In genomic region chr19:8682996-8683395, GRCm38 (mm10) we compare ENCODE assay signal across 8 mouse cellular contexts. TPM values are rescaled to one million over a fixed set of nuclear protein-coding genes. Genes with fewer than 3 reads are reported as not detected.
DNase-seq lines count a peak whose midpoint lies in the region; ATAC-seq lines count a peak whose summit lies in the region.

No protein-coding gene starts in this region.

- ATAC-seq in forebrain, embryonic 13.5 days, result peak; percentile 82
- ATAC-seq in hindbrain, embryonic 12.5 days (ENCODE audit: low FRiP score), result peak; percentile 56

- WGBS in forebrain, embryonic 13.5 days, result 0% methylated on average over 3 of the region's 3 CpGs
- WGBS in hindbrain, embryonic 12.5 days, result 0% methylated on average over 3 of the region's 3 CpGs

- H3K4me2 ChIP-seq in forebrain, embryonic 13.5 days, result no peak overlapping the region
- no peak overlapping the region for H3K4me2 ChIP-seq in hindbrain, embryonic 12.5 days (replicated peaks)

- no peaks in the 10 kb centered on the region for H3K27me3 ChIP-seq in forebrain, embryonic 13.5 days
- H3K27me3 ChIP-seq in hindbrain, embryonic 12.5 days, result 0 out of 2 replicates have a peak, but pooled peaks cover 2% of the 10 kb centered on the region

- no peak overlapping the region for H3K27ac ChIP-seq in forebrain, embryonic 13.5 days
- H3K27ac ChIP-seq in hindbrain, embryonic 12.5 days, result no peak overlapping the region

- no peaks in the 10 kb centered on the region for H3K9me3 ChIP-seq in forebrain, embryonic 13.5 days (replicated peaks)
- H3K9me3 ChIP-seq in hindbrain, embryonic 12.5 days (replicated peaks), result no peaks in the 10 kb centered on the region

- no peak overlapping the region for H3K4me3 ChIP-seq in forebrain, embryonic 13.5 days
- no peak overlapping the region for H3K4me3 ChIP-seq in hindbrain, embryonic 12.5 days

- H3K36me3 ChIP-seq in forebrain, embryonic 13.5 days (ENCODE audit: poor library complexity, severe bottlenecking), result no peaks in the 10 kb centered on the region
- H3K36me3 ChIP-seq in hindbrain, embryonic 12.5 days, result no peaks in the 10 kb centered on the region

- DNase-seq in MN1 (ENCODE audit: low spot score), result peak; percentile 61
- peak; percentile 87 for DNase-seq in c-Kit-positive CD71-negative TER-119-negative erythroid progenitor cells, embryonic 14.5 days (ENCODE audit: low read depth)
- DNase-seq in layer of hippocampus, postnatal 10 days (ENCODE audit: low spot score in 2 of 2), result peak; percentile 84 to 85
- peak; percentile 87 for DNase-seq in lung, postnatal 14 days
- DNase-seq in retina, postnatal 1 day, result peak; percentile 93
- peak; percentile 76 for DNase-seq in yolk sac, embryonic 10.5 days (ENCODE audit: low spot score)

- H3K9ac ChIP-seq in forebrain, embryonic 13.5 days, result no peak overlapping the region
- no peak overlapping the region for H3K9ac ChIP-seq in hindbrain, embryonic 12.5 days

- H3K4me1 ChIP-seq in forebrain, embryonic 13.5 days, result no peaks in the 10 kb centered on the region
- peaks cover 6% of the 10 kb centered on the region; the same call in 1 of the 2 replicates for H3K4me1 ChIP-seq in hindbrain, embryonic 12.5 days

RNA-seq across cellular contexts. Expression of gene Chrm1, which starts 19.4 kb away (rescaled TPM):
- 0.94 and 1.3 TPM in 2 replicates for polyA plus RNA-seq in forebrain, embryonic 13.5 days (2015; fragmentation: Nextera tagmentation; extraction: Ambion mirVana)
- polyA plus RNA-seq in hindbrain, embryonic 12.5 days (2016; fragmentation: Nextera tagmentation; extraction: Ambion mirVana), result 0.61 and 0.94 TPM in 2 replicates
- total RNA-seq in layer of hippocampus, postnatal 10 days (2021), result 100 to 1,000 TPM; 117 to 125 TPM

RNA-seq across cellular contexts. Expression of gene Slc3a2, which starts 40.2 kb away (rescaled TPM):
- polyA plus RNA-seq in forebrain, embryonic 13.5 days (2015; fragmentation: Nextera tagmentation; extraction: Ambion mirVana), result 135 and 143 TPM in 2 replicates
- polyA plus RNA-seq in hindbrain, embryonic 12.5 days (2016; fragmentation: Nextera tagmentation; extraction: Ambion mirVana), result 126 and 127 TPM in 2 replicates
- 100 to 1,000 TPM; 198 to 212 TPM for total RNA-seq in layer of hippocampus, postnatal 10 days (2021)

RNA-seq across cellular contexts. Expression of gene Wdr74, which starts 52.6 kb away (rescaled TPM):
- polyA plus RNA-seq in forebrain, embryonic 13.5 days (2015; fragmentation: Nextera tagmentation; extraction: Ambion mirVana), result 92.0 and 97.4 TPM in 2 replicates
- 72.6 and 73.3 TPM in 2 replicates for polyA plus RNA-seq in hindbrain, embryonic 12.5 days (2016; fragmentation: Nextera tagmentation; extraction: Ambion mirVana)
- total RNA-seq in layer of hippocampus, postnatal 10 days (2021), result 10 to 100 TPM; 52.6 to 53.3 TPM

RNA-seq across cellular contexts. Expression of gene 1700092M07Rik, which starts 57.5 kb away (rescaled TPM):
- 1.9 and 3.7 TPM in 2 replicates for polyA plus RNA-seq in forebrain, embryonic 13.5 days (2015; fragmentation: Nextera tagmentation; extraction: Ambion mirVana)
- polyA plus RNA-seq in hindbrain, embryonic 12.5 days (2016; fragmentation: Nextera tagmentation; extraction: Ambion mirVana), result 2.4 and 4.5 TPM in 2 replicates
- 1 to 10 TPM; 1.4 to 1.8 TPM for total RNA-seq in layer of hippocampus, postnatal 10 days (2021)

RNA-seq across cellular contexts. Expression of gene Stx5a, which starts 58.2 kb away (rescaled TPM):
- 117 and 118 TPM in 2 replicates for polyA plus RNA-seq in forebrain, embryonic 13.5 days (2015; fragmentation: Nextera tagmentation; extraction: Ambion mirVana)
- polyA plus RNA-seq in hindbrain, embryonic 12.5 days (2016; fragmentation: Nextera tagmentation; extraction: Ambion mirVana), result 128 and 132 TPM in 2 replicates
- 10 to 100 TPM; 61.9 to 64.8 TPM for total RNA-seq in layer of hippocampus, postnatal 10 days (2021)
